In the genomic region with DNA sequence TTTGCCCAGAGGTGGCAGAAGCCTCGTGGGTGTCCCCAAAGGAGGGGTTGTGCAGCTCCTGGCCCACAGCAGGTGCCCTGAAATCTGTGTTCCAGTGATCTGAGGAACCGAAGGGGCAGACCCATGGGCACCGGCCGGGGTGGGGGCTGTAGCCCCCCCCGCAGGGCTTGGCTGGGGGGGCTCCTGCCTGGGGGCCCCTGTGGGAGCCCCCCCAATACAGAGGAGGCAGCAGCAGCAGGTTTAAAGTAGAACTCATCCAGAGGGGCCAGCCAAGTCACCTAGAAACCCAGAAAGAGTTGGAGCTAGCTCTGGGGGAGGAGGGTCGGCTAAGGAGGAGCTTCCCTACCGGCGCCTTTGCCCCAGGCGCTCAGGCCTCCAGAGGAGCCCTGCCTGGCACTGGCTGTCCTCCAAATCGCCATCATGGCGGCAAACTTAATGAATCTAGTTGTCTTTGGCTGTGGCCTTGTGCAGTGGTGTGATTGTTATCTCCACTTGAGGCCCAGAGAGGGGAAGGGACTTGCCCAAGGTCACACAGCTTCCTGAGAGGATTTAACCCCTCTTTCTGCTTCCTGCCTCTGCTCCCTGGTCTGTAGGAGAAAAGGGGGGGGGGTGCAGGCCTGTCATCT, we compare ENCODE assay signal across 8 mouse cellular contexts. TPM values are rescaled to one million over a fixed set of nuclear protein-coding genes. Genes with fewer than 3 reads are reported as not detected.
A peak's percentile ranks its signal among the peaks of the same experiment; 100 is the strongest.
DNase-seq lines count a peak whose midpoint lies in the region; ATAC-seq lines count a peak whose summit lies in the region.

No protein-coding gene starts in this region.

- peaks cover 17% of the 10 kb centered on the region for H3K36me3 ChIP-seq in megakaryocyte, embryonic 14.5 days (replicated peaks; ENCODE audit: low read length)
- H3K36me3 ChIP-seq in neural tube, embryonic 14.5 days (ENCODE audit: control insufficient read depth, insufficient read depth, low read length): no peaks in the 10 kb centered on the region

- WGBS in neural tube, embryonic 14.5 days: 15% methylated on average over 11 of the region's 11 CpGs

- H3K27ac ChIP-seq in neural tube, embryonic 14.5 days (ENCODE audit: low read depth, low read length): no peak overlapping the region

- no peak for ATAC-seq in megakaryocyte, adult 5-6 weeks (ENCODE audit: poor library complexity, severe bottlenecking)
- ATAC-seq in neural tube, embryonic 14.5 days (ENCODE audit: low read depth): no peak

- H3K9me3 ChIP-seq in megakaryocyte, embryonic 14.5 days: no peaks in the 10 kb centered on the region
- no peaks in the 10 kb centered on the region for H3K9me3 ChIP-seq in neural tube, embryonic 14.5 days (ENCODE audit: control insufficient read depth, low read length)

- no peak overlapping the region for H3K9ac ChIP-seq in neural tube, embryonic 14.5 days (replicated peaks; ENCODE audit: low read depth, low read length)

- peaks cover 75% of the 10 kb centered on the region for H3K4me1 ChIP-seq in megakaryocyte, embryonic 14.5 days
- peaks cover 9% of the 10 kb centered on the region; the same call in 1 of the 2 replicates for H3K4me1 ChIP-seq in neural tube, embryonic 14.5 days (ENCODE audit: control insufficient read depth, insufficient read depth, low read length)

- H3K27me3 ChIP-seq in megakaryocyte, embryonic 14.5 days (replicated peaks): no peaks in the 10 kb centered on the region
- H3K27me3 ChIP-seq in neural tube, embryonic 14.5 days (ENCODE audit: control insufficient read depth, insufficient read depth, low read length): no peaks in the 10 kb centered on the region; the same call in 1 of the 2 replicates

- peak overlapping the region; percentile 41 for H3K4me2 ChIP-seq in neural tube, embryonic 14.5 days (ENCODE audit: low read depth, low read length)

- H3K4me3 ChIP-seq in megakaryocyte, embryonic 14.5 days (replicated peaks): peak overlapping the region; percentile 99
- no peak overlapping the region for H3K4me3 ChIP-seq in neural tube, embryonic 14.5 days (ENCODE audit: low read depth, low read length)

- peak; percentile 83 for DNase-seq in adrenal gland, postnatal 14 days
- DNase-seq in adrenal gland, postnatal 4 days (ENCODE audit: low spot score in 2 of 2): no peak
- DNase-seq in induced T-regulatory cell, adult 2 months (ENCODE audit: low read depth): peak; percentile 73
- no peak for DNase-seq in thymus, postnatal 36 days
- DNase-seq in T-cell, adult 2 months (ENCODE audit: low spot score): no peak

RNA-seq across cellular contexts. Expression of gene Ppp1r14b, which starts 4.2 kb away (rescaled TPM):
- total RNA-seq in adrenal gland, postnatal 14 days (2021): 264 and 275 TPM in 2 replicates
- 100 to 1,000 TPM; 292 to 312 TPM for total RNA-seq in adrenal gland, postnatal 4 days (2021)
- polyA plus RNA-seq in megakaryocyte, embryonic 14.5 days (2012; ENCODE audit: insufficient read depth, low replicate concordance): 310 and 626 TPM in 2 replicates
- 54.3 and 63.8 TPM in 2 replicates for total RNA-seq in megakaryocyte, adult 5-6 weeks (2015)
- total RNA-seq in megakaryocyte, adult 5-6 weeks (2017): 43.8 and 45.2 TPM in 2 replicates
- polyA plus RNA-seq in neural tube, embryonic 14.5 days (2014; fragmentation: Nextera tagmentation; extraction: Ambion mirVana): 140 and 162 TPM in 2 replicates

RNA-seq across cellular contexts. Expression of gene Plcb3, which starts 5.7 kb away (rescaled TPM):
- total RNA-seq in adrenal gland, postnatal 14 days (2021): 52.1 and 54.6 TPM in 2 replicates
- total RNA-seq in adrenal gland, postnatal 4 days (2021): 10 to 100 TPM; 63.7 to 66.2 TPM
- 39.2 and 49.3 TPM in 2 replicates for polyA plus RNA-seq in megakaryocyte, embryonic 14.5 days (2012; ENCODE audit: insufficient read depth, low replicate concordance)
- 10.4 and 11.8 TPM in 2 replicates for total RNA-seq in megakaryocyte, adult 5-6 weeks (2015)
- 13.4 and 14.1 TPM in 2 replicates for total RNA-seq in megakaryocyte, adult 5-6 weeks (2017)
- polyA plus RNA-seq in neural tube, embryonic 14.5 days (2014; fragmentation: Nextera tagmentation; extraction: Ambion mirVana): 7.6 and 17.6 TPM in 2 replicates

RNA-seq across cellular contexts. Expression of gene Fkbp2, which starts 9.7 kb away (rescaled TPM):
- 115 and 121 TPM in 2 replicates for total RNA-seq in adrenal gland, postnatal 14 days (2021)
- 10 to 100 TPM; 61.6 to 66.4 TPM for total RNA-seq in adrenal gland, postnatal 4 days (2021)
- polyA plus RNA-seq in megakaryocyte, embryonic 14.5 days (2012; ENCODE audit: insufficient read depth, low replicate concordance): 154 and 460 TPM in 2 replicates
- total RNA-seq in megakaryocyte, adult 5-6 weeks (2015): 127 and 145 TPM in 2 replicates
- total RNA-seq in megakaryocyte, adult 5-6 weeks (2017): 141 and 155 TPM in 2 replicates
- polyA plus RNA-seq in neural tube, embryonic 14.5 days (2014; fragmentation: Nextera tagmentation; extraction: Ambion mirVana): 93.0 and 119 TPM in 2 replicates

RNA-seq across cellular contexts. Expression of gene Vegfb, which starts 16.9 kb away (rescaled TPM):
- 116 and 122 TPM in 2 replicates for total RNA-seq in adrenal gland, postnatal 14 days (2021)
- 10 to 100 TPM; 88.6 to 89.2 TPM for total RNA-seq in adrenal gland, postnatal 4 days (2021)
- polyA plus RNA-seq in megakaryocyte, embryonic 14.5 days (2012; ENCODE audit: insufficient read depth, low replicate concordance): 68.5 and 73.8 TPM in 2 replicates
- 7.8 and 8.0 TPM in 2 replicates for total RNA-seq in megakaryocyte, adult 5-6 weeks (2015)
- 2.4 and 2.8 TPM in 2 replicates for total RNA-seq in megakaryocyte, adult 5-6 weeks (2017)
- 52.0 and 60.9 TPM in 2 replicates for polyA plus RNA-seq in neural tube, embryonic 14.5 days (2014; fragmentation: Nextera tagmentation; extraction: Ambion mirVana)

RNA-seq across cellular contexts. Expression of gene Dnajc4, which starts 21.8 kb away (rescaled TPM):
- 44.4 and 47.4 TPM in 2 replicates for total RNA-seq in adrenal gland, postnatal 14 days (2021)
- total RNA-seq in adrenal gland, postnatal 4 days (2021): 10 to 100 TPM; 35.3 to 37.6 TPM
- 19.1 and 20.6 TPM in 2 replicates for polyA plus RNA-seq in megakaryocyte, embryonic 14.5 days (2012; ENCODE audit: insufficient read depth, low replicate concordance)
- 19.5 and 23.0 TPM in 2 replicates for total RNA-seq in megakaryocyte, adult 5-6 weeks (2015)
- total RNA-seq in megakaryocyte, adult 5-6 weeks (2017): 18.4 and 21.4 TPM in 2 replicates
- polyA plus RNA-seq in neural tube, embryonic 14.5 days (2014; fragmentation: Nextera tagmentation; extraction: Ambion mirVana): 23.7 and 28.5 TPM in 2 replicates

Comparison
In these comparisons a context has a peak if more than half of its experiments do, and no peak if none do; other contexts are left out.
1. DNase-seq: peak in adrenal gland, postnatal 14 days (single experiment) and induced T-regulatory cell, adult 2 months (single experiment); none in adrenal gland, postnatal 4 days (0 of 2), thymus, postnatal 36 days (0 of 2) and T-cell, adult 2 months (single experiment).